In genomic region chr5:4891862-4892704, GRCm38 (mm10) we compare ENCODE assay signal across 23 mouse cellular contexts.
DNase-seq lines count a peak whose midpoint lies in the region; ATAC-seq and TF ChIP-seq lines count a peak whose summit lies in the region.
"Had no signal": no experiment of that assay in that cellular context is flagged by ENCODE, and none has a peak within 500 bp of the region (broad histone marks: within the 10 kb centered on the region; RNA-seq: fewer than 3 reads in every experiment).

No protein-coding gene starts in this region.

- ATAC-seq in hindbrain, embryonic 15.5 days (ENCODE audit: low FRiP score, low read depth) = peak; percentile 53; the same call in 1 of the 2 replicates
- ATAC-seq in midbrain, postnatal 0 days (ENCODE audit: low FRiP score) = peak; percentile 32; the same call in 1 of the 2 replicates
- ATAC-seq: forebrain, embryonic 14.5 days; intestine, embryonic 15.5 days had no signal

- no peak for TF ChIP-seq CTCF in embryonic fibroblast, embryonic 13.5 days (IDR thresholded peaks at IDR 0.05; ENCODE audit: borderline replicate concordance, insufficient read depth, low read length)
- no peak for TF ChIP-seq CTCF in midbrain, postnatal 0 days (IDR thresholded peaks at IDR 0.05)

- 53% methylated on average over 17 of the region's 17 CpGs for WGBS in hindbrain, embryonic 15.5 days
- WGBS in hindbrain, embryonic 10.5 days = 81% methylated on average over 17 of the region's 17 CpGs
- 40% methylated on average over 17 of the region's 17 CpGs for whole genome bisulfite sequencing in midbrain, postnatal 0 days

- no peak overlapping the region for H3K9ac ChIP-seq in hindbrain, embryonic 15.5 days
- no peak overlapping the region for H3K9ac ChIP-seq in midbrain, postnatal 0 days (replicated peaks; ENCODE audit: low read length, poor library complexity, severe bottlenecking)
- H3K9ac ChIP-seq: embryonic facial prominence, embryonic 12.5 days; intestine, embryonic 15.5 days; limb, embryonic 13.5 days; liver, embryonic 13.5 days had no signal

- H3K4me1 ChIP-seq in hindbrain, embryonic 15.5 days (replicated peaks) = peaks cover 13% of the 10 kb centered on the region
- H3K4me1 ChIP-seq in hindbrain, embryonic 10.5 days (replicated peaks) = peaks cover 8% of the 10 kb centered on the region; the same call in 1 of the 2 replicates
- no peaks in the 10 kb centered on the region; the same call in 1 of the 2 replicates for H3K4me1 ChIP-seq in embryonic fibroblast, embryonic 13.5 days (ENCODE audit: control insufficient read depth, insufficient read depth, low read length)
- H3K4me1 ChIP-seq in midbrain, postnatal 0 days (ENCODE audit: insufficient read depth, low read length) = peaks cover 8% of the 10 kb centered on the region
- H3K4me1 ChIP-seq: liver, embryonic 13.5 days had no signal

- TF ChIP-seq POLR2A in embryonic fibroblast, embryonic 13.5 days (IDR thresholded peaks at IDR 0.05; ENCODE audit: low read depth, low read length) = no peak

- no peaks in the 10 kb centered on the region for H3K9me3 ChIP-seq in hindbrain, embryonic 15.5 days
- no peaks in the 10 kb centered on the region for H3K9me3 ChIP-seq in hindbrain, embryonic 10.5 days
- no peaks in the 10 kb centered on the region for H3K9me3 ChIP-seq in midbrain, postnatal 0 days (ENCODE audit: low read length)
- H3K9me3 ChIP-seq: embryonic facial prominence, embryonic 12.5 days; intestine, embryonic 15.5 days; limb, embryonic 13.5 days; liver, embryonic 13.5 days had no signal

- H3K36me3 ChIP-seq in hindbrain, embryonic 15.5 days = no peaks in the 10 kb centered on the region
- H3K36me3 ChIP-seq in hindbrain, embryonic 10.5 days = no peaks in the 10 kb centered on the region
- H3K36me3 ChIP-seq in midbrain, postnatal 0 days (ENCODE audit: insufficient read depth, low read length) = no peaks in the 10 kb centered on the region
- H3K36me3 ChIP-seq: embryonic facial prominence, embryonic 12.5 days; intestine, embryonic 15.5 days; liver, embryonic 13.5 days had no signal

- DNase-seq in hindbrain, embryonic 10.5 days (ENCODE audit: low spot score) = no peak
- peak; percentile 6 to 20 for DNase-seq in adrenal gland, postnatal 36 days
- DNase-seq in midbrain, postnatal 0 days (ENCODE audit: low spot score) = no peak
- no peak for DNase-seq in yolk sac, embryonic 10.5 days (ENCODE audit: low spot score)
- no peak for DNase-seq in liver
- DNase-seq: cerebellum, adult 2 months; cerebellum, postnatal 25 days; gastrocnemius, adult 2 months; heart, postnatal 4 days; kidney, postnatal 36 days; layer of hippocampus, adult 9-11 months; liver, embryonic 13.5 days; lung, adult 2 months; lung, postnatal 14 days; right cerebral cortex, postnatal 4 days; thymus, postnatal 36 days had no signal

- no peak overlapping the region for H3K4me2 ChIP-seq in hindbrain, embryonic 15.5 days
- no peak overlapping the region for H3K4me2 ChIP-seq in midbrain, postnatal 0 days (ENCODE audit: low read depth, low read length, poor library complexity, severe bottlenecking)
- H3K4me2 ChIP-seq: embryonic facial prominence, embryonic 12.5 days; intestine, embryonic 15.5 days; limb, embryonic 13.5 days; liver, embryonic 13.5 days had no signal

- H3K27ac ChIP-seq in hindbrain, embryonic 15.5 days (replicated peaks) = peak overlapping the region; percentile 46; the same call in 1 of the 2 replicates
- H3K27ac ChIP-seq in hindbrain, embryonic 10.5 days = no peak overlapping the region
- peak overlapping the region; percentile 52; the same call in 1 of the 2 replicates for H3K27ac ChIP-seq in embryonic fibroblast, embryonic 13.5 days (ENCODE audit: insufficient read depth, low read length)
- H3K27ac ChIP-seq in midbrain, postnatal 0 days (ENCODE audit: low read depth, low read length) = peak overlapping the region; percentile 69
- H3K27ac ChIP-seq: embryonic facial prominence, embryonic 12.5 days; gastrocnemius, adult 2 months; intestine, embryonic 15.5 days; limb, embryonic 13.5 days; liver, embryonic 13.5 days had no signal

- H3K27me3 ChIP-seq in hindbrain, embryonic 15.5 days = no peaks in the 10 kb centered on the region
- no peaks in the 10 kb centered on the region for H3K27me3 ChIP-seq in hindbrain, embryonic 10.5 days (ENCODE audit: insufficient read depth, poor library complexity, severe bottlenecking)
- H3K27me3 ChIP-seq in midbrain, postnatal 0 days (ENCODE audit: insufficient read depth, low read length) = no peaks in the 10 kb centered on the region
- H3K27me3 ChIP-seq: embryonic facial prominence, embryonic 12.5 days; intestine, embryonic 15.5 days; limb, embryonic 13.5 days; liver, embryonic 13.5 days had no signal

- H3K4me3 ChIP-seq in hindbrain, embryonic 15.5 days = no peak overlapping the region
- H3K4me3 ChIP-seq in hindbrain, embryonic 10.5 days = no peak overlapping the region
- no peak overlapping the region for H3K4me3 ChIP-seq in embryonic fibroblast, embryonic 13.5 days (ENCODE audit: insufficient read depth, low read length)
- no peak overlapping the region for H3K4me3 ChIP-seq in midbrain, postnatal 0 days (ENCODE audit: low read depth, low read length)
- H3K4me3 ChIP-seq: embryonic facial prominence, embryonic 12.5 days; erythroblast, embryonic 14.5 days; gastrocnemius, adult 2 months; intestine, embryonic 15.5 days; limb, embryonic 13.5 days; liver, embryonic 13.5 days had no signal

Comparison
In these comparisons a context has a peak if more than half of its experiments do, and no peak if none do; other contexts are left out.
1. DNase-seq: peak in adrenal gland, postnatal 36 days (2 of 2); none in hindbrain, embryonic 10.5 days (single experiment), midbrain, postnatal 0 days (single experiment), yolk sac, embryonic 10.5 days (single experiment) and liver (single experiment).